Mouse (Mus musculus) heart, embryonic 15.5 days (tissue): ENCODE data around the gene Serinc5. TPM values are rescaled to one million over a fixed set of nuclear protein-coding genes. Genes with fewer than 3 reads are reported as not detected.
"Not testable (repeated sequence)": the region's sequence is repeated elsewhere in the genome, so short reads cannot be mapped to it uniquely, and the experiment has no call there.

Experiments
- ATAC-seq: fragments of 200-750 bp; cut with Nextera tagmentation; replicated peaks from 2 replicates; pipeline ENCODE4 v1.8.0; 2017; ENCODE audit warnings: low read depth, moderate TSS enrichment; ENCODE audit not compliant: insufficient number of reproducible peaks, insufficient read depth, low FRiP score
- H3K27ac ChIP-seq: fragments of 300-500 bp; sonication (generic); 2 replicates; pipeline ENCODE4 v1.5.1; 2015; ENCODE audit warnings: mild to moderate bottlenecking, inconsistent platforms
- H3K27me3 ChIP-seq: fragments of 300-500 bp; sonication (generic); 2 replicates; pipeline ENCODE4 v1.6.1; 2015; ENCODE audit warnings: inconsistent platforms
- H3K36me3 ChIP-seq: fragments of 300-500 bp; sonication (generic); 2 replicates; pipeline ENCODE4 v1.6.1; 2015; ENCODE audit warnings: mild to moderate bottlenecking, inconsistent platforms
- H3K4me1 ChIP-seq: fragments of 300-500 bp; sonication (generic); replicated peaks from 2 replicates; pipeline ENCODE4 v1.6.1; 2015; ENCODE audit warnings: inconsistent platforms
- H3K4me2 ChIP-seq: fragments of 300-500 bp; sonication (generic); 2 replicates; pipeline ENCODE4 v1.6.1; 2015; ENCODE audit warnings: inconsistent platforms, mild to moderate bottlenecking, moderate library complexity
- H3K4me3 ChIP-seq: fragments of 300-500 bp; sonication (generic); 2 replicates; pipeline ENCODE4 v1.5.1; 2015; ENCODE audit warnings: mild to moderate bottlenecking, inconsistent platforms
- H3K9ac ChIP-seq: fragments of 300-500 bp; sonication (generic); 2 replicates; pipeline ENCODE4 v1.6.1; 2015; ENCODE audit warnings: mild to moderate bottlenecking, inconsistent platforms
- H3K9me3 ChIP-seq: fragments of 300-500 bp; sonication (generic); replicated peaks from 2 replicates; pipeline ENCODE4 v1.6.1; 2016; ENCODE audit warnings: inconsistent platforms
- WGBS: fragments of 180-500 bp; shearing (Covaris S2); methylation state at CpG from one replicate; pipeline ENCODE4 v1.1.7; 2015; ENCODE audit warnings: mixed read lengths; 5-methylcytosine and 5-hydroxymethylcytosine counted together
- polyA plus RNA-seq: library from polyadenylated mRNA; unstranded; fragments of >200 nt; fragmentation: Nextera tagmentation; extraction: Ambion mirVana; gene quantifications from 2 replicates; pipeline ENCODE4 v1.2.1, GENCODE M21; 2015

Gene Serinc5
- polyA plus RNA-seq, 1 experiment from 2014 or later: 9.6 TPM

DNA sequence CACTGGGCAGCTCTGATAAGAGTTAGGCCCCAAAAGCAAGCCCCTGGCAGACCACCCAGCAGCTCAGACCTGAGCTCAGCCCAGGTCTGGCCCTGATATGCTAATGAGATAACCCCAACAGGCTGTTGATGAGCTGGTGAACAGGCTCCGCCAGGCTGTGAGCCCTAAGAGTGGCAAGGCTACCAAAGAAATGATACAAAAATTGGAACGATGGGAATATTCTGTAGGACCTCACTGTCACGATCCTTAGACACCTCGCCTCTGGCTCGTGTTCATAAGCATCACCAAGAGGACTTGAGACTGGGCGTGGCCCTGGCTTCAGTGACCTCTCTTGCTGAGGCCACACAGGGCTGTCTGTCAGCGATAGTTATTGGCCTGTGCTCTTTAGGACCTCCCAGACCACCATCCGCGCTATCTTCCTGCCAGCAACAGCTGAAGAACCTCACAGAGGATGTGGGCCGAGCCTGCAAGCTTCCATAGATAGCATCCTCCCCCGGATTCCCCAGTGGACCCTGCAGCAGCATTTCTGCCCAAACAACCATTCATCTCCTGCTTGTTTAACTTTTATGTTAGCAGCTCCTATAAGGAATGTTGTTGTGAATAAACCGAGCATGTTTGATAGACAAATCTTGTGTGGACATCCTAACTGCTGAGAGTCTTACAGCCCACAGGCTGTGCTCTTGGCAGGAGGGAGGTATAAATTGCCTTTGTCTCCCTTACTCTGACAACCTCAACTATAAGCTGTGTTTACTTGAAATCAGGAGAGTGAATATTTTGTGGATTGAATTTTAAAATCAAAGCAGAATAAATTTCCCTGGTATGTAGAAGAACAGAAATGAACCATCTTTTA lies 17.9 kb upstream of the Serinc5 start:
- H3K4me1 ChIP-seq: peaks cover 26% of the 10 kb centered on the region
- no peaks in the 10 kb centered on the region for H3K9me3 ChIP-seq
- H3K4me3 ChIP-seq: no peak overlapping the region
- peak overlapping the region; percentile 35; the same call in 1 of the 2 replicates for H3K4me2 ChIP-seq
- peak; percentile 58 for ATAC-seq
- peak overlapping the region; percentile 54 for H3K27ac ChIP-seq
- no peak overlapping the region for H3K9ac ChIP-seq
- no peaks in the 10 kb centered on the region for H3K36me3 ChIP-seq
- no peaks in the 10 kb centered on the region for H3K27me3 ChIP-seq
- 14% methylated on average over 12 of the region's 12 CpGs for WGBS

GRCm38 (mm10) chr13:92593731-92594396 lies 17.0 kb upstream of the Serinc5 start:
- no peaks in the 10 kb centered on the region for H3K9me3 ChIP-seq
- H3K36me3 ChIP-seq: no peaks in the 10 kb centered on the region
- H3K27me3 ChIP-seq: no peaks in the 10 kb centered on the region
- no peak for ATAC-seq
- H3K4me1 ChIP-seq: peaks cover 26% of the 10 kb centered on the region
- H3K4me2 ChIP-seq: no peak overlapping the region
- WGBS: 25% methylated on average over 3 of the region's 3 CpGs
- H3K27ac ChIP-seq: no peak overlapping the region
- H3K4me3 ChIP-seq: no peak overlapping the region
- no peak overlapping the region for H3K9ac ChIP-seq

- Histone ChIP-seq H3K27me3 (no peaks in the 10 kb centered on the region), H3K27ac (no peak overlapping the region), H3K36me3 (no peaks in the 10 kb centered on the region), H3K9me3 (no peaks in the 10 kb centered on the region), H3K4me2 (no peak overlapping the region), H3K4me3 (no peak overlapping the region), H3K4me1 (peaks cover 22% of the 10 kb centered on the region), H3K9ac (no peak overlapping the region)
- no peak for ATAC-seq
- 60% methylated on average over 6 of the region's 6 CpGs for WGBS
Measured at GRCm38 (mm10) chr13:92594481-92594880, 16.4 kb upstream of the Serinc5 start.

- Histone ChIP-seq H3K4me2 (no peak overlapping the region), H3K4me1 (peaks cover 22% of the 10 kb centered on the region), H3K36me3 (no peaks in the 10 kb centered on the region), H3K27me3 (no peaks in the 10 kb centered on the region), H3K27ac (no peak overlapping the region), H3K9me3 (no peaks in the 10 kb centered on the region), H3K4me3 (no peak overlapping the region), H3K9ac (no peak overlapping the region)
- WGBS: 84% methylated on average over 3 of the region's 3 CpGs
- no peak for ATAC-seq
Measured at GRCm38 (mm10) chr13:92594907-92595306, 16.0 kb upstream of the Serinc5 start.

DNA sequence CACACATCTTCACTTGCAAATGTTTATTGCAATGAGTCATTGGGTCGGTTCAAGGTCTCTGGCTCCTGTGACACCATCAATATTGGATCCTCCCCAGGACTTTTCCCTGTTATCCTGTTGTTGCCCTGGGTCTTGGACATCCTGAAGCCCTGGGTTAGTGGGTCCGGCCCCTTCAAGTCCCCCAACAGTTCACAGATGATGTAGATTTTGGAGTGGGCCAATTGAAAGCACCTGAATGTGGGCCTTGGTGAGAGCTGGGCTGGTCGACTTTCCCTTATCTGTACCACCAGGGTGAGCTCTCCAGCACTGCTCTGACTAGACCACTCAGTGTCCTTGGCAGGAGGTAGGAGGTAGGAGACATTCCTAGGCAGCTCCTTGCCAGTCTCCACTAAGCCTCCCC lies 15.5 kb upstream of the Serinc5 start:
- Histone ChIP-seq H3K9ac (no peak overlapping the region), H3K27me3 (no peaks in the 10 kb centered on the region)

GRCm38 (mm10) chr13:92605306-92605705 lies 5.6 kb upstream of the Serinc5 start:
- H3K36me3 ChIP-seq, ATAC-seq, H3K4me2 ChIP-seq, H3K4me3 ChIP-seq, H3K27me3 ChIP-seq, H3K27ac ChIP-seq, H3K9me3 ChIP-seq, H3K9ac ChIP-seq: not testable (repeated sequence)
- 77% methylated on average over 4 of the region's 4 CpGs for WGBS
- peaks cover 12% of the 10 kb centered on the region for H3K4me1 ChIP-seq

More for the DNA sequence above, 15.5 kb upstream of the Serinc5 start:
- WGBS: 61% methylated on average over 3 of the region's 3 CpGs
- no peaks in the 10 kb centered on the region for H3K36me3 ChIP-seq
- peaks cover 22% of the 10 kb centered on the region for H3K4me1 ChIP-seq
- H3K4me3 ChIP-seq: no peak overlapping the region
- no peak overlapping the region for H3K4me2 ChIP-seq
- no peak for ATAC-seq
- no peak overlapping the region for H3K27ac ChIP-seq
- H3K9me3 ChIP-seq: no peaks in the 10 kb centered on the region

DNA sequence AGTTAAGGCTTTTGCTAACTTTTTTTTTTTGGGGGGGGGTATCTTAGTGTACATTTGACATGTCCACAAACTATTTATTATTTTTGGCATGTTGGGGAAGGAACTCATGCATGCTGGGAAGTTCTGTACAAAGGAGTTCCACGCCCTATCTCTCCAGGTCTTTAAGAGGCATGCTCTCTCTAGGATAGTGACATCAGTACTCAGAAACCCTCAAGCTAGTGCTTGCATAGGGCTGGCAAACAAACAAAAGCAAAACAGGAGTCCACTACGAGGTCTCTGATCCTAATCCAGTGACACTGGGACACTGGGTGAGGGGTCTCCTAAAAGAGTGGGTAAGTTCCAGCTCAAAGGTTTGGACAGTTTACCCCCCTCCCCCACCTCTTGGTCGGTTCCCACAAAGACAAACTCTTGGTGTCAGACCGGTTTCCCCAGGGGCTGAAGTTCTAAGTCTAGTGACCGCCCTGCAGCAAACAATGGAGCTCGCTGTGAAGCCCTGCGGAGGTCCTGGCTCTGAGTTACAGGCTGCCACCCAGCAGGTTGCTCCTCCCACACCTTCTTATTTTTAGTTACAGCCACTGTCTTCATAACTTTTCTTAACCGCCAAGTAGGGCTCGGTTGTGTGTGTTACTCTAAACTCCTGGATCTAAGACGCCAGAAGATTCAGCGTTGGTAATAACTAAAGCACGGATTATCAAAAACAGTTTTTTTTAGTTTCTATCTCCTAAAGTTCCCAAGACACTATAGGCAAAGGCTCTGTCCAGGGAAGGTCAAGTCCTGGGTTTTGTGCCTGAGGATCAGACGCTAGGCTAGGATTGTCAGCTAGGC lies 1.2 kb upstream of the Serinc5 start:
- peak overlapping the region; percentile 78 for H3K4me3 ChIP-seq
- H3K27ac ChIP-seq: peak overlapping the region; percentile 97
- H3K9me3 ChIP-seq: no peaks in the 10 kb centered on the region
- 0 out of 2 replicates have a peak, but pooled peaks have one; percentile 11 for ATAC-seq
- peak overlapping the region; percentile 79 for H3K9ac ChIP-seq
- 5% methylated on average over 13 of the region's 13 CpGs for WGBS
- H3K4me1 ChIP-seq: peaks cover 20% of the 10 kb centered on the region
- no peaks in the 10 kb centered on the region for H3K36me3 ChIP-seq
- peak overlapping the region; percentile 87 for H3K4me2 ChIP-seq
- H3K27me3 ChIP-seq: no peaks in the 10 kb centered on the region

- Histone ChIP-seq H3K36me3 (no peaks in the 10 kb centered on the region), H3K27ac (peak overlapping the region; percentile 97), H3K9me3 (no peaks in the 10 kb centered on the region), H3K4me1 (peaks cover 20% of the 10 kb centered on the region), H3K4me2 (peak overlapping the region; percentile 87), H3K27me3 (no peaks in the 10 kb centered on the region), H3K4me3 (peak overlapping the region; percentile 78), H3K9ac (peak overlapping the region; percentile 79)
- ATAC-seq: peak; percentile 44
- under 1% methylated on average over 43 of the region's 43 CpGs for WGBS
Measured at GRCm38 (mm10) chr13:92611254-92611784, 428 bp downstream of the Serinc5 start.

GRCm38 (mm10) chr13:92611917-92612316 lies 1.0 kb downstream of the Serinc5 start:
- H3K36me3 ChIP-seq: no peaks in the 10 kb centered on the region
- WGBS: 18% methylated on average over 7 of the region's 7 CpGs
- H3K27me3 ChIP-seq: no peaks in the 10 kb centered on the region
- H3K4me3 ChIP-seq: peak overlapping the region; percentile 78
- H3K27ac ChIP-seq: no peak overlapping the region
- no peak for ATAC-seq
- H3K4me2 ChIP-seq: peak overlapping the region; percentile 87
- H3K9ac ChIP-seq: peak overlapping the region; percentile 79
- H3K4me1 ChIP-seq: peaks cover 20% of the 10 kb centered on the region
- H3K9me3 ChIP-seq: no peaks in the 10 kb centered on the region

GRCm38 (mm10) chr13:92613094-92613493 lies 2.2 kb downstream of the Serinc5 start:
- H3K4me2 ChIP-seq: no peak overlapping the region
- peaks cover 20% of the 10 kb centered on the region for H3K4me1 ChIP-seq
- WGBS: 74% methylated on average over 5 of the region's 5 CpGs
- no peaks in the 10 kb centered on the region for H3K27me3 ChIP-seq
- no peaks in the 10 kb centered on the region for H3K9me3 ChIP-seq
- no peak overlapping the region for H3K4me3 ChIP-seq
- H3K36me3 ChIP-seq: no peaks in the 10 kb centered on the region
- H3K27ac ChIP-seq: no peak overlapping the region
- H3K9ac ChIP-seq: no peak overlapping the region
- no peak for ATAC-seq

GRCm38 (mm10) chr13:92615201-92615600 lies 4.3 kb downstream of the Serinc5 start:
- Histone ChIP-seq H3K4me1 (peaks cover 9% of the 10 kb centered on the region), H3K9ac (no peak overlapping the region), H3K4me2 (no peak overlapping the region), H3K36me3 (no peaks in the 10 kb centered on the region), H3K9me3 (no peaks in the 10 kb centered on the region), H3K4me3 (no peak overlapping the region), H3K27me3 (no peaks in the 10 kb centered on the region), H3K27ac (no peak overlapping the region)
- WGBS: 79% methylated on average over 5 of the region's 5 CpGs
- ATAC-seq: no peak
